ENCODE assay signal across 8 mouse cellular contexts in genomic region chr17:46933557-46934348, GRCm38 (mm10). TPM values are rescaled to one million over a fixed set of nuclear protein-coding genes. Genes with fewer than 3 reads are reported as not detected.
A peak's percentile ranks its signal among the peaks of the same experiment; 100 is the strongest.
DNase-seq lines count a peak whose midpoint lies in the region; ATAC-seq and TF ChIP-seq lines count a peak whose summit lies in the region.

No protein-coding gene starts in this region.

- no peak for TF ChIP-seq POLR2A in testis, adult 2 months (IDR thresholded peaks at IDR 0.05; ENCODE audit: control insufficient read depth, low read depth, low read length)

- peak; percentile 54; the same call in 1 of the 2 replicates for TF ChIP-seq CTCF in testis, adult 2 months (IDR thresholded peaks at IDR 0.05; ENCODE audit: control insufficient read depth, insufficient read depth, insufficient replicate concordance, low read depth, low read length)

- no peak overlapping the region for H3K4me3 ChIP-seq in testis, adult 2 months (ENCODE audit: control insufficient read depth, low read depth, low read length)

- H3K27ac ChIP-seq in testis, adult 2 months (ENCODE audit: control insufficient read depth, insufficient read depth, low read depth, low read length): no peak overlapping the region

- ATAC-seq in CD4-positive, CD25-positive, alpha-beta regulatory T cell, adult 4 months: no peak

- no peaks in the 10 kb centered on the region for H3K4me1 ChIP-seq in testis, adult 2 months (ENCODE audit: control insufficient read depth, insufficient read depth, low read length)

- H3K36me3 ChIP-seq in testis, adult 2 months (ENCODE audit: control insufficient read depth, insufficient read depth, low read length): no peaks in the 10 kb centered on the region

- DNase-seq in CD4-positive, CD25-positive, alpha-beta regulatory T cell, adult 2 months (ENCODE audit: low read depth, low spot score): peak; percentile 80
- DNase-seq in testis, postnatal 14 days (ENCODE audit: low spot score): no peak
- peak; percentile 76 for DNase-seq in embryo, embryonic 10 days (ENCODE audit: low spot score)
- peak; percentile 74 for DNase-seq in induced T-regulatory cell, adult 2 months (ENCODE audit: low read depth)
- DNase-seq in lung, adult 18-20 months: peak; percentile 31 to 46
- DNase-seq in right cerebral cortex, postnatal 4 days: peak; percentile 77

- no peaks in the 10 kb centered on the region for H3K27me3 ChIP-seq in testis, adult 2 months (ENCODE audit: control insufficient read depth, insufficient read depth, low read length)

RNA-seq across cellular contexts. Expression of gene Prph2, which starts 23.5 kb away (rescaled TPM):
- not detected for polyA plus RNA-seq in CD4-positive, CD25-positive, alpha-beta regulatory T cell, adult 4 months (2017; shearing (Covaris generic))
- 2.0 and 2.9 TPM in 2 replicates for polyA plus RNA-seq in testis, adult 2 months (2012; rRNA removed)

RNA-seq across cellular contexts. Expression of gene Tbcc, which starts 43.3 kb away (rescaled TPM):
- 1 to 10 TPM; 8.4 to 9.1 TPM for polyA plus RNA-seq in CD4-positive, CD25-positive, alpha-beta regulatory T cell, adult 4 months (2017; shearing (Covaris generic))
- polyA plus RNA-seq in testis, adult 2 months (2012; rRNA removed): 54.5 and 61.3 TPM in 2 replicates
